Mouse (Mus musculus) lung, embryonic 16.5 days (tissue): Measurements from ENCODE around the gene Wdr61. TPM values are rescaled to one million over a fixed set of nuclear protein-coding genes. Genes with fewer than 3 reads are reported as not detected.
A peak's percentile ranks its signal among the peaks of the same experiment; 100 is the strongest.

Source experiments
- ATAC-seq: fragments of 200-750 bp; cut with Nextera tagmentation; 2 replicates; pipeline ENCODE4 v1.8.0; 2017; ENCODE audit warnings: low read depth, mild to moderate bottlenecking, moderate library complexity
- H3K27ac ChIP-seq: fragments of 300-500 bp; sonication (generic); 2 replicates; pipeline ENCODE4 v1.5.1; 2014; ENCODE audit warnings: mild to moderate bottlenecking, control low read depth, low read length
- H3K27me3 ChIP-seq: fragments of 300-500 bp; sonication (generic); 2 replicates; pipeline ENCODE4 v1.6.1; 2014; ENCODE audit warnings: low read depth, low read length, mixed read lengths; ENCODE audit not compliant: control insufficient read depth, insufficient read depth
- H3K36me3 ChIP-seq: fragments of 300-500 bp; sonication (generic); 2 replicates; pipeline ENCODE4 v1.6.1; 2014; ENCODE audit warnings: low read length; ENCODE audit not compliant: control insufficient read depth, insufficient read depth
- H3K4me1 ChIP-seq: fragments of 300-500 bp; sonication (generic); replicated peaks from 2 replicates; pipeline ENCODE4 v1.6.1; 2014; ENCODE audit warnings: low read length, mixed read lengths; ENCODE audit not compliant: control insufficient read depth, insufficient read depth
- H3K4me2 ChIP-seq: fragments of 300-500 bp; sonication (generic); 2 replicates; pipeline ENCODE4 v1.6.1; 2014; ENCODE audit warnings: low read depth, low read length, control low read depth
- H3K4me3 ChIP-seq: fragments of 300-500 bp; sonication (generic); 2 replicates; pipeline ENCODE4 v1.5.1; 2014; ENCODE audit warnings: mild to moderate bottlenecking, low read length, control low read depth
- H3K9ac ChIP-seq: fragments of 300-500 bp; sonication (generic); 2 replicates; pipeline ENCODE4 v1.6.1; 2014; ENCODE audit warnings: low read length, control low read depth
- H3K9me3 ChIP-seq: fragments of 300-500 bp; sonication (generic); 2 replicates; pipeline ENCODE4 v1.6.1; 2016; ENCODE audit warnings: low read length; ENCODE audit not compliant: control insufficient read depth
- WGBS: fragments of 180-500 bp; shearing (Covaris S2); extraction: QIAGEN DNeasy Blood & Tissue Kit; methylation state at CpG from one replicate; pipeline ENCODE4 v1.1.7; 2014; 5-methylcytosine and 5-hydroxymethylcytosine counted together
- polyA plus RNA-seq: library from polyadenylated mRNA; unstranded; fragments of >200 nt; fragmentation: Nextera tagmentation; extraction: Ambion mirVana; gene quantifications from 2 replicates; pipeline ENCODE4 v1.2.1, GENCODE M21; 2015

Gene Wdr61
- polyA plus RNA-seq, 1 experiment from 2014 or later: 146 TPM

DNA sequence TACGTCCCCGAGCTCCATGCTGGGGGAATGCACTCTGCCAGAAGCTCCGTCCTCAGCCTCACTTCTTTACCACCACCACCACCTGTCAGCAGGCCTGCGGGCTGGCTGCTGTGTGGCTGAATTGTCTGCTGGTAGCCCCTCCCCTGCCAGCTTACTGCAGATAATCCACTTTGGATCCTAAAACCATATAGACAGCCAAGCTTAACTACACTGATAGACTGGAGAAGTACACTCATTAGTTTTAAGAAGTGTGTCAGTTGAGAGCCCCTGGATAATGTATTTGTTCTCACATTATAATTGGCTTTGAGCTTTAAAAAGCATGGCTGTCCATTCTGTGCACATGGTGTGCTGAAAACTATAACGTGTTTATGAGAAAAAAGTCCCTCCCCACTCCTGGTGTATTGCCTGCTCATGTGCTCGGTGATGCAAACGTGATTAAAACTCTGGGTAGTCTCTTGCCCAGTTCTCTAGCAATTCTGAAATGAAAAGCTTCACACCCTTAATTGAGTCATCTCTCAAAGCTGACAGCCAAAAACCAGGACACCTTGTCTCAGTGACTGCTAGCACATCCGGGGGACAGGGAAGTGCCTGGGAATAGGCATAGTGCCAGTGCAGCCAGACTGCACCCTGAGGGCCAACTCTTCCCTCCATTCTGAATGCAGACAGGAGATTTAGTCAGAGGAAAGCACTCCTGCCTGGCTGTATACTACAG, 26.9 kb downstream of the Wdr61 start:
- H3K27me3 ChIP-seq: no peaks in the 10 kb centered on the region
- no peak overlapping the region for H3K9ac ChIP-seq
- H3K4me1 ChIP-seq: 0 out of 2 replicates have a peak, but pooled peaks cover 4% of the 10 kb centered on the region
- WGBS: 55% methylated on average over 8 of the region's 8 CpGs
- no peak overlapping the region for H3K27ac ChIP-seq
- no peak for ATAC-seq
- no peaks in the 10 kb centered on the region for H3K9me3 ChIP-seq
- no peak overlapping the region for H3K4me2 ChIP-seq
- H3K4me3 ChIP-seq: no peak overlapping the region
- no peaks in the 10 kb centered on the region for H3K36me3 ChIP-seq

DNA sequence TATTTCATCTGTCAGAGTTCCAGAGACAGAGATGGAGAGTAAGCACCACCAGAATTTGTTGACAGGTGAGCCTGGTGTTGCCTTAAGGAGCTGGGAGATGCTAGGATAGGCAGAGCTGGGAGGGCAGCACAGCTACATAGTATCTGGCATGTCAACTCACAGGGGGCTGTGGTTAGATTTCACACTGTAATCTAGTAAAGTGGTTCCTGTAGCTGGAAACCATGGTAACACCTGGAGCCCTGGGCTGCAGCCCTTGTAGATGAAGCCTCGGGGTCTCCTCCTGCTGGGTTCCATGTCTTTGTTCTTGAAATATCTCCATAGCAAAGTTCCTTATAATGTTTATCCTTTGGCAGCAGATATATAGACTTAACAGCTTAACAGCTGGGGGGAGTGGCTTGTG, 28.8 kb downstream of the Wdr61 start:
- Histone ChIP-seq H3K36me3 (no peaks in the 10 kb centered on the region), H3K27me3 (no peaks in the 10 kb centered on the region), H3K4me3 (no peak overlapping the region), H3K27ac (no peak overlapping the region), H3K4me2 (no peak overlapping the region), H3K9me3 (no peaks in the 10 kb centered on the region), H3K9ac (no peak overlapping the region), H3K4me1 (no peaks in the 10 kb centered on the region)
- WGBS: 15% methylated on average over 1 of the region's 1 CpGs
- ATAC-seq: no peak

- 68% methylated on average over 5 of the region's 5 CpGs for WGBS
- Histone ChIP-seq H3K9ac (no peak overlapping the region), H3K36me3 (no peaks in the 10 kb centered on the region), H3K4me3 (no peak overlapping the region), H3K9me3 (no peaks in the 10 kb centered on the region), H3K4me1 (no peaks in the 10 kb centered on the region; the same call in 1 of the 2 replicates), H3K27ac (no peak overlapping the region), H3K27me3 (peaks cover 2% of the 10 kb centered on the region; the same call in 1 of the 2 replicates), H3K4me2 (no peak overlapping the region)
- no peak for ATAC-seq
These were observed 30.0 kb downstream of the Wdr61 start for GRCm38 (mm10) chr9:54704361-54704760.

- no peaks in the 10 kb centered on the region for H3K9me3 ChIP-seq
- ATAC-seq: no peak
- H3K36me3 ChIP-seq: no peaks in the 10 kb centered on the region
- no peak overlapping the region for H3K9ac ChIP-seq
- H3K27ac ChIP-seq: no peak overlapping the region
- WGBS: 50% methylated on average over 2 of the region's 2 CpGs
- H3K4me2 ChIP-seq: no peak overlapping the region
- H3K4me1 ChIP-seq: peaks cover 2% of the 10 kb centered on the region; the same call in 1 of the 2 replicates
- peaks cover 2% of the 10 kb centered on the region; the same call in 1 of the 2 replicates for H3K27me3 ChIP-seq
- H3K4me3 ChIP-seq: no peak overlapping the region
These were observed 31.7 kb downstream of the Wdr61 start for GRCm38 (mm10) chr9:54702581-54702980.

DNA sequence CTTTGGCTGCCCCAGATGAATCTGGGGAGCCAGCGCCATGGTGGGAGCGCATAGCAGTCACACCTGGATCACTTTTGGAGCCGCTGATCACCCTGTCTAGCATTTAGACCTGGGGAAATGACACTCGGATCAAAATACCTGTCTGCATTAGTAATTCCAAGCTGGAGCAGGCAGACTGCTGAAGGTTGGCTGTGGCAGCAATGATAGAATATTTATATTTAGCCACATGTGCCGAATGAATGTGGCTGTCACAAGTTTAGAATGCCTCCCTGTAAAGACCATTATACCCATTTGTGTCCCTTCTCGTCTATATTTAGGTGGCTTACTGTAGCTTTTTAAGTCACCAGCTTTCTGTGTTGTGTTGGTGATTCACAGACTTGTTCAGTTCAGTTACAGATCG, 33.6 kb downstream of the Wdr61 start:
- Histone ChIP-seq H3K27me3 (peaks cover 4% of the 10 kb centered on the region; the same call in 1 of the 2 replicates), H3K4me3 (peak overlapping the region; percentile 78; the same call in 1 of the 2 replicates), H3K9me3 (no peaks in the 10 kb centered on the region), H3K4me2 (peak overlapping the region; percentile 95; the same call in 1 of the 2 replicates), H3K9ac (no peak overlapping the region), H3K4me1 (peaks cover 2% of the 10 kb centered on the region; the same call in 1 of the 2 replicates), H3K36me3 (no peaks in the 10 kb centered on the region), H3K27ac (no peak overlapping the region)
- 71% methylated on average over 7 of the region's 7 CpGs for WGBS
- no peak for ATAC-seq

GRCm38 (mm10) chr9:54700174-54700475, 34.2 kb downstream of the Wdr61 start:
- no peak overlapping the region for H3K27ac ChIP-seq
- peak overlapping the region; percentile 80 for H3K9ac ChIP-seq
- 15% methylated on average over 9 of the region's 9 CpGs for WGBS

DNA sequence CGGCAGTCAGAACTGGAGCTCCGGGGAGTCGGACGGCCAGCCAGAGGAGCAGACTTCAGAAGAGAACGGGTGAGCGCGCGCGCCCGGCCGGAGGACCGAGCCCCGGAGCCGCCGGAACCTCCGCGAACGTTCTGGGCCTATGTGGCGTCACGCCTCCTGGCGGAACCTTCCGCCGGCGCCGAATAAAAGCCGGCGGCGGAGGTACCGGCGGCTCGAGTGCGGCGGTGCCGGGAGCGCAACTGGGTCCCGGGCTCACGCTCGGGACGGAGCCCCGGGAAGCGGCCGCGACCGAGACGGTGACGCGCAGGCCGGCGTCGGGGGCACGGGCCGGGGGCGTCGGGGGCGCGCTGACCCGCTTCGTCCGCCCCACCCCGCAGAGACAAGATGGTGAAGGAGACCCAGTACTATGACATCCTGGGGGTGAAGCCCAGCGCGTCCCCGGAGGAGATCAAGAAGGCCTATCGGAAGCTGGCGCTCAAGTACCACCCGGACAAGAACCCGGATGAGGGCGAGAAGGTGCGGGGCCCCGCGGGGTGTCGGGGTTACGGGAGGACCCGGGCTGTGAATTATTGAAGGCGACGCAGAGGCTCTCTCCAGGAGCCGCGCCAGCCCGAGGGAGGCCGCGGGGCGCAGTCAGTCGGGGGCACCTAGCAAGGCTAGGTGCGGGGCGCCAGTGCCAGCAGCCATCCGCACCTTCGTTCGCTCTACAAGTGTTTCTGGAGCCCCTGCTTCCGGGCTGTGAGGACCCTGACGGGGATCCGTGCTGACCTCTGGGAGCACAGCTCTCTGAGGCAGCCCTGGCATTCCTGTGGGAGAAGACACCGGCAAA, 34.8 kb downstream of the Wdr61 start:
- Histone ChIP-seq H3K4me2 (peak overlapping the region; percentile 95), H3K9ac (peak overlapping the region; percentile 80), H3K27ac (no peak overlapping the region), H3K27me3 (peaks cover 4% of the 10 kb centered on the region; the same call in 1 of the 2 replicates), H3K36me3 (no peaks in the 10 kb centered on the region), H3K4me3 (peak overlapping the region; percentile 78), H3K9me3 (no peaks in the 10 kb centered on the region), H3K4me1 (peaks cover 2% of the 10 kb centered on the region; the same call in 1 of the 2 replicates)
- peak; percentile 72 for ATAC-seq
- under 1% methylated on average over 88 of the region's 92 CpGs for WGBS

More at GRCm38 (mm10) chr9:54700174-54700475, 34.2 kb downstream of the Wdr61 start:
- Histone ChIP-seq H3K36me3 (no peaks in the 10 kb centered on the region), H3K27me3 (peaks cover 4% of the 10 kb centered on the region; the same call in 1 of the 2 replicates), H3K4me1 (peaks cover 2% of the 10 kb centered on the region; the same call in 1 of the 2 replicates), H3K9me3 (no peaks in the 10 kb centered on the region), H3K4me2 (peak overlapping the region; percentile 95), H3K4me3 (peak overlapping the region; percentile 78)
- ATAC-seq: no peak

GRCm38 (mm10) chr9:54699087-54699344, 35.3 kb downstream of the Wdr61 start:
- 2% methylated on average over 25 of the region's 27 CpGs for WGBS
- peak; percentile 64 for ATAC-seq
- peak overlapping the region; percentile 78 for H3K4me3 ChIP-seq
- H3K4me2 ChIP-seq: peak overlapping the region; percentile 95
- no peak overlapping the region for H3K27ac ChIP-seq
- H3K27me3 ChIP-seq: peaks cover 4% of the 10 kb centered on the region; the same call in 1 of the 2 replicates
- H3K36me3 ChIP-seq: no peaks in the 10 kb centered on the region
- H3K9me3 ChIP-seq: no peaks in the 10 kb centered on the region
- peaks cover 2% of the 10 kb centered on the region; the same call in 1 of the 2 replicates for H3K4me1 ChIP-seq
- peak overlapping the region; percentile 80 for H3K9ac ChIP-seq
